Mouse (Mus musculus) liver, embryonic 14.5 days (tissue): ENCODE data around the gene Fkbp14.

Experiments
- CTCF ChIP-seq: IDR thresholded peaks from 2 replicates; pipeline ENCODE4 v1.5.1; 2016; ENCODE audit warnings: antibody characterized with exemption, low read depth, control low read depth
- EP300 ChIP-seq: IDR thresholded peaks from 2 replicates; pipeline ENCODE4 v1.6.1; 2016; ENCODE audit warnings: antibody characterized with exemption, low read depth

DNA sequence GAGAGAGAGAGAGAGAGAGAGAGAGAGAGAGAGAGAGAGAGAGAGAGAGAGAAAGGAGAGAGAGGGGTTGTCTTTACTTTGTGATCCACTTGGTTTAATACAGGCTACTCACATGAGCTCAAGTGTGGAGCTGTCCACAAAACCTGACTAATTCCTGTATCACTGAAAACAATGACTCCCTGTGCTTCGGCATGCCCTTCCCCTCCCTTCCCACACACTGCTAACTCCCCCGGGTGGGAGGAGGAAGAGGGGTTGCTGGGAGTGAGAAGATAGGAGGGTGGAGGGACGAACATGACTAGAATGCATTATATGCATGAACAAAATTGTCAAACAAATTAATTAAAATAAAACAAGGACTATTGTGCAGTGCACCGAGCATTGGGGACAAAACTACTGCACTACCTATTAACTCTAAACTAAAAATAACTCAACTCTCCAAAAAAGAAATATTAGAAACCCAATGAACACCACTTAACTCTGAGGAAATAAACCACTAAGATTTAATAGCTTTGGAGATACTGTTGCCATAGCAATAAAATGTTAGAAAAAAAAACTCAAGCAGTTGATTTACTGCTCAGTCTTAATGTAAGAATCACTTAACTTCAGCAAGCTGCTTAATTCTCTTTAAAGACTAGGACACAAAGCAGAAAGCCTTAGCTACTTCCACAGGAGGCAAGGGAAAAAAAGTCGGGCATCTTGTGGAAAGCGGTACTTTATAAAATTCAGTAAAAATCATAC lies 23.7 kb downstream of the Fkbp14 start:
- TF ChIP-seq EP300 (no peak), CTCF (no peak)
